Mouse (Mus musculus): ENCODE data around the gene Malsu1.

Malsu1 gene

GRCm38 (mm10) chr6:49073304-49074116 lies at the start of gene Malsu1:
TSS of gene Malsu1 (plus strand) at chr6:49073795.
- DNase-seq (ENCODE audit: extremely low spot score, low spot score): peak; percentile 96

- DNase-seq (ENCODE audit: extremely low spot score, low spot score): no peak
Measured at GRCm38 (mm10) chr6:49025290-49025689, 48.3 kb upstream of the Malsu1 start.

- no peak for DNase-seq (ENCODE audit: extremely low spot score, low spot score)
Measured at GRCm38 (mm10) chr6:49026496-49026895, 47.1 kb upstream of the Malsu1 start.

- DNase-seq (ENCODE audit: extremely low spot score, low spot score): no peak
Measured at GRCm38 (mm10) chr6:49028019-49028418, 45.6 kb upstream of the Malsu1 start.

DNA sequence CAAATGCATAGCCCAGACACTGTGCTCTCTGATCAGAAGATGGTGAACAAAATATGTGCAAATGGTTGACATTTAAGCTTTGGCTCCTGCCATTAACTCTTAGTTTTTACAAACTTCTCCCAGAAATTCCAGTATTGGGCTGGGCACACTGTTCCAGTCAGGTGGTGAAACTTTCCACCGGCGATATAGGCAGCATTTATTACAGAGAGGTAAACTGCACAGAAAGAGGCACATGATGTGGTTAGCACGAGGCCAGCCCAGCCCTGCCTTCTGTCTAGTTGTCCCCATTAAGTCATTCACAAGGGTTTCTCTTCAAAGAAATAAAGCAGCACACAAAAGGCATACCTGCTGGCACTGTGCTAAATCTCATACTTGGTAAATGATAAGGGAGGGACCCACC lies 44.9 kb upstream of the Malsu1 start:
- no peak for DNase-seq (ENCODE audit: extremely low spot score, low spot score)

DNA sequence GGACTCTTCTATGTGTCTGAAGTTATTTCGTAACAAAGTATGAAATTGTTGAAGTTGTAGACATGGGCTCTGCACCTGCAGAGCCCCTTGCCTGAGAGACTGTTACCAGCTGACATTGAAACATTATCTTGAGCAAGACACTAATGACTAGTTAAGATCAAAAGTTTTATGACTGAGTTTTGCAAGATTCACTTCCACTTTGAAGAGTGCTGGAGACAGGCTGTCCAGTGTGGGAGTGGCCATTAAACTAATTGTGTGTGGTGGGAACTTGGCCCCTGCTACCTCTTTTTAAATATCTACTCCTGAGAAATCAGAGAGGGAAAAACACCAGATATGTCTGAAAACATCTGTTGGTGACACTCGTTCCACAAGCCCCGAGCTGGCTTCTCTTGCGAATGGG lies 42.4 kb upstream of the Malsu1 start:
- DNase-seq (ENCODE audit: extremely low spot score, low spot score): no peak

- no peak for DNase-seq (ENCODE audit: extremely low spot score, low spot score)
Measured at GRCm38 (mm10) chr6:49032783-49033182, 40.8 kb upstream of the Malsu1 start.

- DNase-seq (ENCODE audit: extremely low spot score, low spot score): no peak
Measured at GRCm38 (mm10) chr6:49036275-49037267, 37.0 kb upstream of the Malsu1 start, which contains the start of gene Gpnmb. TSS of gene Gpnmb (plus strand) at chr6:49036546.

DNA sequence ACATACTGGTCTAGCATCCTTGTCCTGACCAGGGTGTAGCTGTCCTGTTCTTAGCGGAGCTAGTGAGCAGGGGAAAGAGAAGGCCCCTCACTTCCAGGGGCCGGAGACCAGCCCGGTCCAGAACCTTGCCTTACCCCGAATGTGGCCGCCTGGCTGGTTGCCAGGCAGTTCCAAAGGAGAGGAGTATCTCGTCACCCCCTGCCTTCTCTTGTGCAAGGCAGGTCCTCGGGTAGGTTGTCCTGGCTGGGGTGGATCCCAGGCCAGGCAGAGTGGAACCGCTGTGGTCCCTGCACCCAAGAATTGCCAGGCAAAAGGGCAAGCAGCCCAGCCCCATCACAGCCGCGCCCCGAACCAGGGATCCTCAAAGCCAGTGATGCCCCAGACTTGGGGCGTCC lies 36.3 kb upstream of the Malsu1 start:
- DNase-seq (ENCODE audit: extremely low spot score, low spot score): no peak

- DNase-seq (ENCODE audit: extremely low spot score, low spot score): peak; percentile 53
Measured at GRCm38 (mm10) chr6:49039470-49040180, 34.0 kb upstream of the Malsu1 start.

DNA sequence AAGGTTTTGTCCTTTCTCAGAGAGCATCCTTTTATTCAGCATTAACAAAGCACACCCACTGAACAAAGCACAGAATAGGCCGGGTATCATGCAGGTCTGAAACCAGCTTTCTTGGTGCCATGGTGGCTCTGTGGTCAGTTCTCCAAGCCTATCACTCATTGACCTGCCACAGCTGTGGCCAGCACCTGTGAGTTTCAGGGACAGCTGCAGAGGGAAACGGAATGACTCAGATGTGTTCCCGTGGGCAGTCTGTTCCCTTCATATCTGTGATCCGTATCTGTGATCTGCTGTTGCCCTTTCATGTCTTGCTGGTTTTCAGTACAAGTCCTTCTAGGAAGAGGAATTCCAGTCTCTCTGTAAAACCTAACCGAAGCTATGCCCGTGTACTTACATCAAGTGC lies 27.1 kb upstream of the Malsu1 start:
- no peak for DNase-seq (ENCODE audit: extremely low spot score, low spot score)

GRCm38 (mm10) chr6:49046976-49047375 lies 26.6 kb upstream of the Malsu1 start:
- DNase-seq (ENCODE audit: extremely low spot score, low spot score): no peak

GRCm38 (mm10) chr6:49047848-49048247 lies 25.7 kb upstream of the Malsu1 start:
- no peak for DNase-seq (ENCODE audit: extremely low spot score, low spot score)

- no peak for DNase-seq (ENCODE audit: extremely low spot score, low spot score)
Measured at GRCm38 (mm10) chr6:49048395-49048794, 25.2 kb upstream of the Malsu1 start.

DNA sequence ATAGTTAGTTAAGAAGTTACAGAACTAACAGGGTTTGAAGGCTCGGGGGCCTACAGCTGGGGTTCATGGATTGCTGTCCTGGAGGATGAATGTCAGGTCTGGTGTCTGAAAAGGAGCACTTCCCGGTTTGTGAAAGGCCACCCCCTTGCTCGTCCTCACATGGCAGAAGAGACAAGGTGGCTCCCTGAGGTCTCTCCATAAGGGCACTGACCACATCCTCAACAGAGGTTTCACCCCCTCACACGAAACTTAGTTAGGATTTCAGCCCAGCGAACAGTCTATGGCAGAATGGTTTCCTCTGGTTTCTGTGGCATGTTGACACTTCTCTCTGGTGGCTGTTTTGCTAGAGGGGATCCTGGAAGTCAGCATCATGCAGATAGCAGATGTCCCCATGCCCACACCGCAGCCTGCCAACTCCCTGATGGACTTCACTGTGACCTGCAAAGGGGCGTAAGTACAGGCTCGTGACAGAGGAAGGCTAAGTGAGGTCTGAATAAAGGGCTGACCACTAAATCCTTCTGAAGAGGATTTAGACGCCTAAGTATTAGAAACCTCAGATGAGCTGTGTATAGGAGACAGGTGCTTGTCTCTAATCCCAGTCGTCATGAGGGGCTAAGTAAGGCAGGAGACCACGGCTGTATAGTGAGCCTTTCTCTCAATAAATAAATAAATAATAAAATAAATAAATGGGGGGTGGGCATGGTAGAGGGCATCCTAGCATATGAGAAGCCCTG lies 22.8 kb upstream of the Malsu1 start:
- DNase-seq (ENCODE audit: extremely low spot score, low spot score): no peak

DNA sequence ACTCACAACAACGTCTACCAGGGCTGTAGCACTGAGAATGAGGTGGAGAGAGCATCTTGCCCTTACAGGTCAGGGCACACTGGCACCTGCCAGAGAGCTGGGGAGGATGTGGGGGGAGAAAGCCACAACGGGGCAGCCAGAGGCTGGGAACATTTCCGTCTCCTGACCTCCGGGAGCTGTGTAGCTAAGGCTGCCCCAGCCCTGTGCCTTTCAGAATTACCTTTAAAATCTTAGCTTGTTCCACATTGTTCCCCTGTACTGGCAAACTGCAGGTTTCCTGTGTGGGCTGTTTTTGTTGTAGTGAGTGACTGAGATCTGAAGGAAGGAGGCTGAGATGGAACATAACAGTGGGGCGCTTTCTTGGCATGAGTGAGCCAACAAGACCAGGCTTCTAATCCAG lies 21.4 kb upstream of the Malsu1 start:
- DNase-seq (ENCODE audit: extremely low spot score, low spot score): no peak

DNA sequence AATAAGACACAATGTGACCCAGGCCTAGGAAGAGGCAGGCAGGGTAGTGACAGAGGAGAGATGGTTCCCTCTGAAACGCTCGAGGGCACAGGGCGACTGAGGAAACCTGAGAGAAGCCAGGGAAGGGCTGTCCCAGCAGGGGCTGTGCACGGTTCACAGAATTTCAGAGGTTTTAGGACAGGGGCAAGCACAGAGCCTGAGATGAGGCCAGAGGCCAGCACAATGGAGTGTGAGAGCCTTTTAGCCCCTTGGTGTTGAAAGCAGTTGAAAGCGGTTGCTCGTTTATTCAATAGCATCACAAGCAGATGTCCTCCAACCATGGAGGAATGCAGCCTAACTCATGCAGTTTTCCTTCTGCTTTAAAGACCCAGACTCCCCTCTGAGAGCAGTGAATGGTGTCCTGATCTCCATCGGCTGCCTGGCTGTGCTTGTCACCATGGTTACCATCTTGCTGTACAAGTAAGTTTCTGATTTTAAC lies 18.3 kb upstream of the Malsu1 start:
- DNase-seq (ENCODE audit: extremely low spot score, low spot score): peak; percentile 54

- no peak for DNase-seq (ENCODE audit: extremely low spot score, low spot score)
Measured at GRCm38 (mm10) chr6:49056009-49056408, 17.6 kb upstream of the Malsu1 start.

- DNase-seq (ENCODE audit: extremely low spot score, low spot score): peak; percentile 60
Measured at GRCm38 (mm10) chr6:49057053-49058021, 16.3 kb upstream of the Malsu1 start.

Measured in neural tube, embryonic 10.5 days (tissue).